Mouse (Mus musculus): ENCODE results near the gene Spg7. TPM values are rescaled to one million over a fixed set of nuclear protein-coding genes. Genes with fewer than 3 reads are reported as not detected.

The Spg7 gene
- 79.3 and 99.6 TPM in 2 replicates for polyA plus RNA-seq (2011; ENCODE audit: insufficient read depth, insufficient read length, low read depth, missing spikeins)

DNA sequence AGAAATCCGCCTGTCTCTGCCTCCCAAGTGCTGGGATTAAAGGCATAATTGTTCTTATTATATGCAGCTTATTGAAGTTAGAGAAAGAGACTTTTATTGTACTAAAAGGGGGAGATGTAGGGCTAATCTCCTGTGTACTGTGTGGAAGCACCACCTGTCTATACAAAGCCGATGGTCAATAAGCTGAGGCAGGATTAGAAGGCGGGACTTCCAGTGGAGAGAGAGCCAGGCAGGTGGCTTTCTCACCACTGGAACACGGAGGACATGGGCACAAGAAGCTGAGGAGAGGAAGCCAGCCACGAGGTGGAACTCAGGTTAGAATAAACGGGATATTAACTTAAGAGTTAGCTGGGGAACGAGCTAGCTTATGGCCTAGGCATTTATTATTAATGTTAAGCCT lies at the start of gene Spg7:
Gene Spg7 (plus strand): TSS at position 222 of the 400 bp plus-strand sequence.
- peaks cover 7% of the 10 kb centered on the region for H3K36me3 ChIP-seq (ENCODE audit: control insufficient read depth, insufficient read depth, low read length, poor library complexity, severe bottlenecking)
- no peaks in the 10 kb centered on the region for H3K9me3 ChIP-seq (replicated peaks; ENCODE audit: control insufficient read depth, insufficient read depth, low read length, poor library complexity, severe bottlenecking)
- H3K27ac ChIP-seq (ENCODE audit: insufficient read depth, low read length), result no peak within 1 kb of the TSS
- H3K9ac ChIP-seq (ENCODE audit: low read depth, poor library complexity, severe bottlenecking), result no peak within 1 kb of the TSS
- H3K27me3 ChIP-seq (ENCODE audit: control insufficient read depth, insufficient read depth, low read length, poor library complexity, severe bottlenecking), result no peaks in the 10 kb centered on the region
- peaks cover 2% of the 10 kb centered on the region for H3K4me1 ChIP-seq (ENCODE audit: control insufficient read depth, insufficient read depth, low read length)
- H3K4me3 ChIP-seq (ENCODE audit: low read depth, low read length), result no peak within 1 kb of the TSS
- TF ChIP-seq EP300 (IDR thresholded peaks at IDR 0.05; ENCODE audit: insufficient read depth, low read depth, low read length) (no peak), POLR2A (IDR thresholded peaks at IDR 0.05; ENCODE audit: insufficient read depth, low read length) (no peak), CTCF (IDR thresholded peaks at IDR 0.05; ENCODE audit: low read depth, low read length) (no peak)

DNA sequence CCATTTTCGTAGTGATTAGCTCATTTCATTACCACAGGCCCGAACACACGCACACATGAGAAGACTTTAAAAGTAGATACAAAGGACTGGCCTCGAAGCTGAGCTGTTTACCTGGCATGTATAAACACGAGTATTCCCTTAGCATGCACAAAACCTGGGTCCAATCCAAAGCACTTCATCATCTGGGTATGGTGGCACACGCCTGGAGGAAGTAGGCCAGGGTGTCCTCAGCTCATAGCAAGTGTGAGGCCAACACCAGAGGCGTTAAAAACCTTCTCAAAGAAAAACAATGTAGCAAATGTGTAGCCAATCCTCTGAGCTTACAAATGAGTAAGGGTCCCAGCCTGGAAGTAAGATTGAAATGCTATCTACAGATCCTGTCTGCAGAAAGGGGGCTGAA lies 48.3 kb upstream of the Spg7 start:
- H3K9me3 ChIP-seq (replicated peaks; ENCODE audit: control insufficient read depth, insufficient read depth, low read length, poor library complexity, severe bottlenecking), result no peaks in the 10 kb centered on the region
- H3K4me3 ChIP-seq (ENCODE audit: low read depth, low read length), result no peak overlapping the region
- TF ChIP-seq CTCF (IDR thresholded peaks at IDR 0.05; ENCODE audit: low read depth, low read length) (no peak), POLR2A (IDR thresholded peaks at IDR 0.05; ENCODE audit: insufficient read depth, low read length) (no peak), EP300 (IDR thresholded peaks at IDR 0.05; ENCODE audit: insufficient read depth, low read depth, low read length) (no peak)
- no peaks in the 10 kb centered on the region for H3K4me1 ChIP-seq (ENCODE audit: control insufficient read depth, insufficient read depth, low read length)
- no peak overlapping the region for H3K27ac ChIP-seq (ENCODE audit: insufficient read depth, low read length)
- no peak overlapping the region for H3K9ac ChIP-seq (ENCODE audit: low read depth, poor library complexity, severe bottlenecking)
- no peaks in the 10 kb centered on the region for H3K27me3 ChIP-seq (ENCODE audit: control insufficient read depth, insufficient read depth, low read length, poor library complexity, severe bottlenecking)
- H3K36me3 ChIP-seq (ENCODE audit: control insufficient read depth, insufficient read depth, low read length, poor library complexity, severe bottlenecking), result peaks cover 24% of the 10 kb centered on the region

DNA sequence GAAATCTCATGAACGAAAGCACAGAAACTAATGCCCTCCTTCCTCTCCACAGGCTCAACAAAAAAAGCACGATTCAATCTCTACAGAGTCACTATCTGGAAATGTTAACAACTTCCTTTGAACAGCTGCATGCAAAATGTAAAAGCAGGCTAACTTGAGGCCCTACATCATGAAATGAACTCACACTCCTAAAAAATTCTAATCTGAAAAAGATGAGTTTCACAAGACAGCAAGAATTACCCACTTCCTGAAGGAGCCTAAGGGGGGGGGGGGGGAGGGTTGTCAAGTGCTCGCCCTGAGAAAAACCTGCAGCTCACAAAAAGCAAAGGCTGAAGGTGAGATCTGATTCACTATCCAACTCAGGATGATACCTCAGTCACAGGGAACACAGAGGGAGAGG lies 47.7 kb upstream of the Spg7 start:
- Histone ChIP-seq H3K9me3 (replicated peaks; ENCODE audit: control insufficient read depth, insufficient read depth, low read length, poor library complexity, severe bottlenecking) (no peaks in the 10 kb centered on the region), H3K4me1 (ENCODE audit: control insufficient read depth, insufficient read depth, low read length) (no peaks in the 10 kb centered on the region), H3K9ac (ENCODE audit: low read depth, poor library complexity, severe bottlenecking) (no peak overlapping the region), H3K36me3 (ENCODE audit: control insufficient read depth, insufficient read depth, low read length, poor library complexity, severe bottlenecking) (peaks cover 24% of the 10 kb centered on the region), H3K27ac (ENCODE audit: insufficient read depth, low read length) (no peak overlapping the region), H3K27me3 (ENCODE audit: control insufficient read depth, insufficient read depth, low read length, poor library complexity, severe bottlenecking) (no peaks in the 10 kb centered on the region), H3K4me3 (ENCODE audit: low read depth, low read length) (no peak overlapping the region)
- TF ChIP-seq POLR2A (IDR thresholded peaks at IDR 0.05; ENCODE audit: insufficient read depth, low read length), result no peak
- TF ChIP-seq CTCF (IDR thresholded peaks at IDR 0.05; ENCODE audit: low read depth, low read length), result no peak
- TF ChIP-seq EP300 (IDR thresholded peaks at IDR 0.05; ENCODE audit: insufficient read depth, low read depth, low read length), result no peak

DNA sequence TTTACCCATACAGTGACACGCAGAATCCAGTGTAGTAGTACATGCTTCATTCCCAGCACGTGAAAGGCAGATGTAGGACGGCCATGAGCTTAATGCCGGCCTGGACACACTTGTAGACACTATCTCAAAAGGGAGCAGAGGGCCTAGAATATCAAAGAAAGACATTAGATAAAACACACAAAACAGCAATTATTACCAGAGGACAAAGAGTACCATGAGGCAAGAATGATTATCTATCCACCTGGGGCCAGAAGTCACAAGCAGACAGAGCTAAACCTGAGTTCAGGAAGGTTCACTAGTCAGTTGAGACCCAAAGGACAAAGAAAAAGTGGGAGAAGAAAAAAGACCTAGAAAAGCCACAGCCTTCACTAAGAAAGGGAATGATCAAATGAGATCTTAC lies 45.6 kb upstream of the Spg7 start:
- Histone ChIP-seq H3K4me1 (ENCODE audit: control insufficient read depth, insufficient read depth, low read length) (peaks cover 3% of the 10 kb centered on the region), H3K27me3 (ENCODE audit: control insufficient read depth, insufficient read depth, low read length, poor library complexity, severe bottlenecking) (no peaks in the 10 kb centered on the region), H3K36me3 (ENCODE audit: control insufficient read depth, insufficient read depth, low read length, poor library complexity, severe bottlenecking) (peaks cover 19% of the 10 kb centered on the region), H3K9ac (ENCODE audit: low read depth, poor library complexity, severe bottlenecking) (no peak overlapping the region), H3K9me3 (replicated peaks; ENCODE audit: control insufficient read depth, insufficient read depth, low read length, poor library complexity, severe bottlenecking) (no peaks in the 10 kb centered on the region), H3K27ac (ENCODE audit: insufficient read depth, low read length) (no peak overlapping the region), H3K4me3 (ENCODE audit: low read depth, low read length) (no peak overlapping the region)
- no peak for TF ChIP-seq CTCF (IDR thresholded peaks at IDR 0.05; ENCODE audit: low read depth, low read length)
- no peak for TF ChIP-seq EP300 (IDR thresholded peaks at IDR 0.05; ENCODE audit: insufficient read depth, low read depth, low read length)
- no peak for TF ChIP-seq POLR2A (IDR thresholded peaks at IDR 0.05; ENCODE audit: insufficient read depth, low read length)

DNA sequence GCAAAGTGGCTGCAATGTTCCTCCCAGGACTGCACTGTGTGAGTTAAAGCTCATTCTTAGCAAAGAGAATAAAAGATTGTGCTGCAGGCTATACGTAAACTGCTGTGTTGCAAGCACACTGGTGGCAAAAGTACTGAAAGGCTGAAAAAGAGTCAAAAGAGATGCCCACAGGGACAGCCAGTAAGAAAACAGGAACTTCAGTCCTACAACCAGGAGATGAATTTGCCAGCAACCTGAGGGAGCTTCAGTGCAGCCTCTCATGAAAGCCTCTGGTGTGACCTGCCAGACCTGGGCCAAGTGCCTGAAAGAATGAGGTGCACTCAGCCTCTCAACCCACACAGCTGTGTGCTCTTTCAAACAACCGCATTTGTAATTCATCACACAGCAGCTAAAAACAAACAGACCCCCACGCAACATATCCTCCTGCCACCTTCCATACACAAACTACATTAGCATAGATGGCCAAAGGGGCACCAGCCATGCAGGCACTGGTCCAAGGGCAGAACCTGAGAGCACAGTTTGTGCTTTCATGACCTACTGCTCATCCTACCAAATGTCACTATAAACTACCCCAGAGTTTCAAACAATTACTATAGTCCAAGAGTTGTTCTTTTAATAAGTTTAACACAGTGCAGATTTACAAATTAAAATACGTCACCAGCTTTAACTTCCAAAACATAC lies 44.1 kb upstream of the Spg7 start:
- Histone ChIP-seq H3K36me3 (ENCODE audit: control insufficient read depth, insufficient read depth, low read length, poor library complexity, severe bottlenecking) (peaks cover 16% of the 10 kb centered on the region), H3K4me1 (ENCODE audit: control insufficient read depth, insufficient read depth, low read length) (peaks cover 4% of the 10 kb centered on the region), H3K9me3 (replicated peaks; ENCODE audit: control insufficient read depth, insufficient read depth, low read length, poor library complexity, severe bottlenecking) (no peaks in the 10 kb centered on the region), H3K9ac (ENCODE audit: low read depth, poor library complexity, severe bottlenecking) (no peak overlapping the region), H3K27ac (ENCODE audit: insufficient read depth, low read length) (no peak overlapping the region), H3K27me3 (ENCODE audit: control insufficient read depth, insufficient read depth, low read length, poor library complexity, severe bottlenecking) (no peaks in the 10 kb centered on the region), H3K4me3 (ENCODE audit: low read depth, low read length) (no peak overlapping the region)
- no peak for TF ChIP-seq EP300 (IDR thresholded peaks at IDR 0.05; ENCODE audit: insufficient read depth, low read depth, low read length)
- no peak for TF ChIP-seq POLR2A (IDR thresholded peaks at IDR 0.05; ENCODE audit: insufficient read depth, low read length)
- TF ChIP-seq CTCF (IDR thresholded peaks at IDR 0.05; ENCODE audit: low read depth, low read length), result no peak

DNA sequence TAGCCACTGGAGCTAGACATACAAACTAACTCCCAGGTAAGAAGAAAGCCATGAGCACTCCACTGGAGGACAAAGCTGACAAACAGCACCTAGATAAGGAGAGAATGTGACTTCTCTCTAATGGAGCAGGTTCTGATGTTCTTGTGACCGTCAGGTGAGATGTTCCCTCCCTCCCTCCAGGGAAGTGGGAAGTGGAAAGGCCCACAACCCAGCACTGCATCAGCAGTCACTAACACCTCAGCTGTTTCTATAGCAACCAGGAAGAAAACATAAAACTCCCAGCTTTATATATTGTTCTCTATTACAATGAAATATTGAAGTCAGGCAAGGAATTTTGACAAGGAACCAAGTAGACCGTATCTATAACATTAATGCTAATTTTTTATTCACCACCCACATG lies 42.7 kb upstream of the Spg7 start:
- H3K27me3 ChIP-seq (ENCODE audit: control insufficient read depth, insufficient read depth, low read length, poor library complexity, severe bottlenecking), result no peaks in the 10 kb centered on the region
- no peaks in the 10 kb centered on the region for H3K9me3 ChIP-seq (replicated peaks; ENCODE audit: control insufficient read depth, insufficient read depth, low read length, poor library complexity, severe bottlenecking)
- H3K9ac ChIP-seq (ENCODE audit: low read depth, poor library complexity, severe bottlenecking), result no peak overlapping the region
- H3K4me1 ChIP-seq (ENCODE audit: control insufficient read depth, insufficient read depth, low read length), result peaks cover 4% of the 10 kb centered on the region
- no peak for TF ChIP-seq EP300 (IDR thresholded peaks at IDR 0.05; ENCODE audit: insufficient read depth, low read depth, low read length)
- no peak for TF ChIP-seq CTCF (IDR thresholded peaks at IDR 0.05; ENCODE audit: low read depth, low read length)
- no peak for TF ChIP-seq POLR2A (IDR thresholded peaks at IDR 0.05; ENCODE audit: insufficient read depth, low read length)
- no peak overlapping the region for H3K4me3 ChIP-seq (ENCODE audit: low read depth, low read length)
- H3K27ac ChIP-seq (ENCODE audit: insufficient read depth, low read length), result no peak overlapping the region
- H3K36me3 ChIP-seq (ENCODE audit: control insufficient read depth, insufficient read depth, low read length, poor library complexity, severe bottlenecking), result peaks cover 11% of the 10 kb centered on the region

All from ES-Bruce4 (cell line).